Mouse (Mus musculus): ENCODE data around the gene Gm572.

The Gm572 gene

GRCm38 (mm10) chr4:148667006-148667755, 24.1 kb downstream of the Gm572 start:
- no peak for DNase-seq (ENCODE audit: low read depth, low spot score)

GRCm38 (mm10) chr4:148671230-148671947, 28.3 kb downstream of the Gm572 start:
- no peak for DNase-seq (ENCODE audit: low read depth, low spot score)

GRCm38 (mm10) chr4:148675043-148675442, 31.9 kb downstream of the Gm572 start:
- no peak for DNase-seq (ENCODE audit: low read depth, low spot score)

GRCm38 (mm10) chr4:148676188-148676960, 33.3 kb downstream of the Gm572 start:
- DNase-seq (ENCODE audit: low read depth, low spot score) = no peak

GRCm38 (mm10) chr4:148676961-148677637, 34.0 kb downstream of the Gm572 start:
- no peak for DNase-seq (ENCODE audit: low read depth, low spot score)

- no peak for DNase-seq (ENCODE audit: low read depth, low spot score)
Measured at GRCm38 (mm10) chr4:148678105-148678504, 35.0 kb downstream of the Gm572 start.

- no peak for DNase-seq (ENCODE audit: low read depth, low spot score)
Measured at GRCm38 (mm10) chr4:148680505-148681067, 37.5 kb downstream of the Gm572 start.

GRCm38 (mm10) chr4:148681429-148681828, 38.3 kb downstream of the Gm572 start:
- DNase-seq (ENCODE audit: low read depth, low spot score) = peak; percentile 64

- DNase-seq (ENCODE audit: low read depth, low spot score) = no peak
Measured at GRCm38 (mm10) chr4:148682961-148683360, 39.8 kb downstream of the Gm572 start.

- DNase-seq (ENCODE audit: low read depth, low spot score) = peak; percentile 58
Measured at GRCm38 (mm10) chr4:148683539-148683938, 40.4 kb downstream of the Gm572 start.

GRCm38 (mm10) chr4:148686491-148686941, 43.4 kb downstream of the Gm572 start:
- DNase-seq (ENCODE audit: low read depth, low spot score) = no peak

- DNase-seq (ENCODE audit: low read depth, low spot score) = peak; percentile 70
Measured at GRCm38 (mm10) chr4:148688091-148688490, 45.0 kb downstream of the Gm572 start.

GRCm38 (mm10) chr4:148691185-148691584, 48.1 kb downstream of the Gm572 start:
- DNase-seq (ENCODE audit: low read depth, low spot score) = no peak

- DNase-seq (ENCODE audit: low read depth, low spot score) = no peak
Measured at GRCm38 (mm10) chr4:148693417-148693959, 50.4 kb downstream of the Gm572 start.

GRCm38 (mm10) chr4:148704756-148705155, 61.6 kb downstream of the Gm572 start:
- DNase-seq (ENCODE audit: low read depth, low spot score) = peak; percentile 40

GRCm38 (mm10) chr4:148708836-148709235, 65.7 kb downstream of the Gm572 start:
- DNase-seq (ENCODE audit: low read depth, low spot score) = no peak

GRCm38 (mm10) chr4:148710446-148710845, 67.3 kb downstream of the Gm572 start:
- DNase-seq (ENCODE audit: low read depth, low spot score) = no peak

GRCm38 (mm10) chr4:148711323-148711722, 68.2 kb downstream of the Gm572 start:
- DNase-seq (ENCODE audit: low read depth, low spot score) = no peak

GRCm38 (mm10) chr4:148712632-148713031, 69.5 kb downstream of the Gm572 start:
- DNase-seq (ENCODE audit: low read depth, low spot score) = no peak

GRCm38 (mm10) chr4:148714064-148714463, 70.9 kb downstream of the Gm572 start:
- DNase-seq (ENCODE audit: low read depth, low spot score) = no peak

GRCm38 (mm10) chr4:148714739-148715138, 71.6 kb downstream of the Gm572 start:
- no peak for DNase-seq (ENCODE audit: low read depth, low spot score)
